Mouse (Mus musculus): ENCODE results near the gene Lefty2. TPM values are rescaled to one million over a fixed set of nuclear protein-coding genes. Genes with fewer than 3 reads are reported as not detected.
"Not testable (repeated sequence)": the region's sequence is repeated elsewhere in the genome, so short reads cannot be mapped to it uniquely, and the experiment has no call there.

Lefty2 gene
- polyA plus RNA-seq, 1 experiment from 2014 or later = not detected

DNA sequence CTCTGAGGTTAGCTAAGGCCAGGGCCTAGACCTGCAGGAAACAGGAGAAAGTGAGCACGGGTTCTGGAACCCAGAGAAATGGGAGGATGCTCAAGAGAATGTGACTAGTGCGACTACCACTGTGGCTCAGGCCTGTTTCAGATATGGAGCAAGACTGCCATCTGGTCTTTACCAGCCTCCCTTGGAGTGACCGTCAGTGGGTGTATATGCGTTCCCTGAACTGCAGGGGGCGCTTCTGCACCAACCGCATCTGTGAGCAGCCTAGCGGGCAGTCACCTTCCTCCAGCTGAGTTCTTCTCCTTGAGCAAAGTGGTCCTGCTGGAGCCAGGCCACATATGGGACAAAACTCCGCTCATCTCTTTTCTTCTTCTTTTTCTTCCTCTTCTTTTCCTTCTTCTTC lies 26.8 kb downstream of the Lefty2 start:
- H3K4me3 ChIP-seq = no peak overlapping the region
- H3K9me3 ChIP-seq = no peaks in the 10 kb centered on the region
- no peaks in the 10 kb centered on the region for H3K4me1 ChIP-seq (replicated peaks)
- H3K36me3 ChIP-seq = no peaks in the 10 kb centered on the region
- no peak for ATAC-seq (ENCODE audit: low read depth)
- no peak overlapping the region for H3K9ac ChIP-seq
- WGBS = 31% methylated on average over 8 of the region's 8 CpGs
- no peak overlapping the region for H3K27ac ChIP-seq (replicated peaks)
- H3K4me2 ChIP-seq = no peak overlapping the region
- no peaks in the 10 kb centered on the region for H3K27me3 ChIP-seq

DNA sequence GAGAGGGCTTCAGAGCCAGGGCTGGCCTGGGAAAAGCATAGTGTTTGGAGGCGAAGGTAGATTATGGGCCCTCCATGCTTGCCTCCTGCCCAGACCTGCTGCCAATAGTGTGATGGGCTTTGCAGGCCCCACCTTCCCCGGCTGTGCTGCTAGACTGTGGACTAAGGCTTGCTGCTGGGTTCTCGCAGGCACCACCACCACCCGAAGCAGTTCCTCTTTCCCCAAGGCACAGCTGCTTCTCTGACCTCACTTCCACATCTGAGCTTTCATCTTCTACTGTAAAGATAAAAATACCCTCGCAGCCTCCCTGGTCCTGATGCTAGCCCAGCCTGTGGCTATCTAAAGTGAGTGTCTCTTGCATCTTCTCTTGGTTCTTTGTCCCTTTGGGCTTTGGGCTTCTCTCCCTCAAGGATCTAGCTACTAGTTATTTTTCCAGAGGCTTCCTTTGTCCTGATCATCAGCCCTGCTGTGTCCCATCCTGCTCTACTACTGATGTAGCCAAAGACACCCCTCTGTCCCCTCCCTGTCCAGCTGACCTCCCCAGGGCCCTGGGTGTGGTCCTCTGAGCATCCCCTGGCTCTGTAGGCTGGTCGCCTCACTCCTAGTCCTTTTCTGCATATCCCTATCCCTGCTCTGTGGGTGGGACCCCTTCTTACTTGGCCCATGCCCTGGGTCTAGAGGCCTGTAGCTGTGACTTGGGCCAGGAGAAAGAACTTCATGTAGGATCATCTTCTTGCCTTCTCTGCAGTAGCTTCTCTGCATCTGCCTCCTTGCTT lies 29.6 kb downstream of the Lefty2 start:
- H3K9ac ChIP-seq = no peak overlapping the region
- H3K4me3 ChIP-seq = no peak overlapping the region
- H3K27me3 ChIP-seq = no peaks in the 10 kb centered on the region
- no peak overlapping the region for H3K27ac ChIP-seq (replicated peaks)
- H3K9me3 ChIP-seq = no peaks in the 10 kb centered on the region
- H3K36me3 ChIP-seq = no peaks in the 10 kb centered on the region
- no peak for ATAC-seq (ENCODE audit: low read depth)
- H3K4me2 ChIP-seq = no peak overlapping the region
- WGBS = 80% methylated on average over 6 of the region's 6 CpGs
- no peaks in the 10 kb centered on the region for H3K4me1 ChIP-seq (replicated peaks)

DNA sequence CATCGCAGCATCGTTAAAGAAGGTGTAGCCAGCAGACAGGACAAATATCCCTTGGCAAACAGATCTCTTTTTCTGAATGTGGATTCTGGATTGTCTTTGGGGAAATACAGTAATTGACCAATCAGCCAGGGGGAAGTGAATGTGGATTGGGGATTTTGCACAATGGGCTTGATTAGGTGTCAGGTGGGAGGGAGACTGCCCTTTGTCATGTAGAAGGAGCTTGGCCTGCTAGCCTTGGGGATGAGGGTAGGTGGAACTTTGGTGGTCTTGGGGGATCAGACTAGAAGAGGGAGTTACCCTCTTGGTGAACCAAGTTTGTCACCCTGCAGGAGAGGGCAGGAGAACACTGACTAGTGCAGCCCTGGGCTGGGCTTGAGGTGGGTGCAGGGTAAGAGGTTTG lies 31.8 kb downstream of the Lefty2 start:
- ATAC-seq (ENCODE audit: low read depth) = no peak
- 21% methylated on average over 2 of the region's 2 CpGs for WGBS

DNA sequence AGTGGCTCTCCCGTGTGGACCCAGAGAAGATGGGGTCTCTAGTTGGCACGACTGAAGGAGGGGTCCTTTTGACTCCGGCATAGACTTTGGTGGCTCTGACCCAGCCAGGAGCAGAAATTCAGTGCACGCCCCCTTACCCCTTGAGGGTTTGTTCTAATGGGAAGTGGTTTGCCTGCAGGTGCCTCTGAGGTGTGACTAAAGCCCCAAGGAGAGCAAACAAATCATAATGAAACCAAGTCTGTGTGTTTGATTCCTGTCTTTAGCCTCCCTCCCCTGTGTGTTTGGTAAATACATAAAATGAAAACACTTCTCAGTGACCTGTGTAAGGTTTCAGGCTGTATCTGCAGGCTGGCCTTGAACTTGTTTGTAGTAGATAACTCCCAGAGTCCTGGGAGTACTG lies 33.4 kb downstream of the Lefty2 start:
- 76% methylated on average over 4 of the region's 4 CpGs for WGBS
- ATAC-seq (ENCODE audit: low read depth) = no peak

More for the DNA sequence above, 31.8 kb downstream of the Lefty2 start:
- H3K36me3 ChIP-seq = no peaks in the 10 kb centered on the region
- no peak overlapping the region for H3K9ac ChIP-seq
- no peak overlapping the region for H3K27ac ChIP-seq (replicated peaks)
- H3K4me3 ChIP-seq = no peak overlapping the region
- H3K4me2 ChIP-seq = no peak overlapping the region
- H3K27me3 ChIP-seq = no peaks in the 10 kb centered on the region
- no peaks in the 10 kb centered on the region for H3K4me1 ChIP-seq (replicated peaks)
- H3K9me3 ChIP-seq = no peaks in the 10 kb centered on the region

DNA sequence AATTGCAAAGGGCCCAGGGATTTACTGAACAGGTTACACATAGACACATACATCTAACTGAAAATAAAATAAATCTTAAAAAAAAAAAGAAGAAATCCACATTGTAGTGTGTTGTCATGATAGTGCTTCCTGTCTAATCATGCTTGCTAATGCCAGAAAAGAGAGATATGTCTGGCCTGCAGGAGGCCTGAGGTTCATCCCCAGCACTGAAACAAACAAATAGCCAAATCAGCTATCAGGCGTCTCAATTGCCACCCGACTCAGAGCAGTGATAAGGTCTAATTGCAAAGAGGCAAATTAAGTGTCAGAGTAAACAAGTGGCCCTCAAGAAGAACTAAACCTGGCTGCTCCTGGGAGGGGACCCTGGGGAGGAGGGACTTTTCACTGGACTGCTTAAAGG lies 36.7 kb downstream of the Lefty2 start:
- Histone ChIP-seq H3K4me1 (replicated peaks) (peaks cover 8% of the 10 kb centered on the region), H3K9ac (no peak overlapping the region), H3K9me3 (no peaks in the 10 kb centered on the region), H3K36me3 (no peaks in the 10 kb centered on the region), H3K27me3 (peaks cover 18% of the 10 kb centered on the region), H3K4me3 (no peak overlapping the region), H3K4me2 (no peak overlapping the region), H3K27ac (replicated peaks) (no peak overlapping the region)
- no peak for ATAC-seq (ENCODE audit: low read depth)
- WGBS = 52% methylated on average over 2 of the region's 2 CpGs

More for the DNA sequence above, 33.4 kb downstream of the Lefty2 start:
- no peak overlapping the region for H3K27ac ChIP-seq (replicated peaks)
- no peak overlapping the region for H3K4me3 ChIP-seq
- H3K4me2 ChIP-seq = no peak overlapping the region
- no peaks in the 10 kb centered on the region for H3K9me3 ChIP-seq
- H3K9ac ChIP-seq = no peak overlapping the region
- H3K4me1 ChIP-seq (replicated peaks) = no peaks in the 10 kb centered on the region
- no peaks in the 10 kb centered on the region for H3K36me3 ChIP-seq
- no peaks in the 10 kb centered on the region for H3K27me3 ChIP-seq

DNA sequence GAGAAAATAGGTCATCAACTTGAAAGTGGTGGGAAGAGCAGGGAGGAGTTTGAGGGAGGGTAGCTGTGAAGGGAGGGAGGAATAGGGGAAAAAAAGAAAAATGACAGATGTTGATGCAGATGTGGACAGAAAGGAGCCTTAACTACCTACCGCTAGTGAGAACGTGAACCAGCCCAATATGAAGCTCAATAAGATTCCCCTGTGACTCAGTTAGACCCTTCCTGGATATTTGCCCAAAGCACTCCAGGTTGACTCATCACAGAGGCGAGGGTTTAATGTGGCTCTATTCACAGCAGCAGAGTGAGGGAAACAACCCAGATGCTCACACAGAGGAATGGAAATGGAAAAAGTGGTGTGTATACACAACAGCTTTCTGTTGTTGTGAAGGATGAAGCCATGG lies 38.2 kb downstream of the Lefty2 start:
- Histone ChIP-seq H3K27ac (replicated peaks) (no peak overlapping the region), H3K27me3 (peaks cover 33% of the 10 kb centered on the region), H3K4me1 (replicated peaks) (peaks cover 8% of the 10 kb centered on the region), H3K9me3 (no peaks in the 10 kb centered on the region), H3K4me2 (no peak overlapping the region), H3K4me3 (no peak overlapping the region), H3K9ac (no peak overlapping the region), H3K36me3 (no peaks in the 10 kb centered on the region)
- ATAC-seq (ENCODE audit: low read depth) = no peak
- WGBS = 55% methylated on average over 3 of the region's 3 CpGs

DNA sequence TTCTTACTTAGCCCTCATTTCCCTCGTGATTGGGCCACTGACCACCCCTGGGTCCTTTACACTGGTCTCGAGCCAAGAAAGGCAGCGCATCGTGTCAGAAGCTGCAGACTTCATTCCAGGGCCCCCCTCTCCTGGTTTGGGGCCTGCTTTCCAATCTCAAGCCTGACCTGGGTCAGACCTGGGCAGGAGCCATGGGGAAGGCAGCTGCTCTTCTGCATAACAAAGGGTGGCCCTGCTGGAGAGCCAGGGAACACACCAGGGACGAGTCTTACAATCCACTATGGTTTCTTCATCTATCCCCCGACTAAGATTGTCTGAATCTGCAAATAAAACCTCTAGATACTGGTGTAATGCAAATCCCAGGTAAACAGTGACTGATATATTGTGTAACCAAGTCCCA lies 40.8 kb downstream of the Lefty2 start:
- H3K4me2 ChIP-seq = no peak overlapping the region
- peaks cover 12% of the 10 kb centered on the region for H3K4me1 ChIP-seq (replicated peaks)
- H3K4me3 ChIP-seq = no peak overlapping the region
- H3K9ac ChIP-seq = no peak overlapping the region
- H3K27ac ChIP-seq (replicated peaks) = no peak overlapping the region
- ATAC-seq (ENCODE audit: low read depth) = no peak
- H3K9me3 ChIP-seq = no peaks in the 10 kb centered on the region
- H3K27me3 ChIP-seq = peaks cover 59% of the 10 kb centered on the region
- no peaks in the 10 kb centered on the region for H3K36me3 ChIP-seq
- 15% methylated on average over 6 of the region's 6 CpGs for WGBS

DNA sequence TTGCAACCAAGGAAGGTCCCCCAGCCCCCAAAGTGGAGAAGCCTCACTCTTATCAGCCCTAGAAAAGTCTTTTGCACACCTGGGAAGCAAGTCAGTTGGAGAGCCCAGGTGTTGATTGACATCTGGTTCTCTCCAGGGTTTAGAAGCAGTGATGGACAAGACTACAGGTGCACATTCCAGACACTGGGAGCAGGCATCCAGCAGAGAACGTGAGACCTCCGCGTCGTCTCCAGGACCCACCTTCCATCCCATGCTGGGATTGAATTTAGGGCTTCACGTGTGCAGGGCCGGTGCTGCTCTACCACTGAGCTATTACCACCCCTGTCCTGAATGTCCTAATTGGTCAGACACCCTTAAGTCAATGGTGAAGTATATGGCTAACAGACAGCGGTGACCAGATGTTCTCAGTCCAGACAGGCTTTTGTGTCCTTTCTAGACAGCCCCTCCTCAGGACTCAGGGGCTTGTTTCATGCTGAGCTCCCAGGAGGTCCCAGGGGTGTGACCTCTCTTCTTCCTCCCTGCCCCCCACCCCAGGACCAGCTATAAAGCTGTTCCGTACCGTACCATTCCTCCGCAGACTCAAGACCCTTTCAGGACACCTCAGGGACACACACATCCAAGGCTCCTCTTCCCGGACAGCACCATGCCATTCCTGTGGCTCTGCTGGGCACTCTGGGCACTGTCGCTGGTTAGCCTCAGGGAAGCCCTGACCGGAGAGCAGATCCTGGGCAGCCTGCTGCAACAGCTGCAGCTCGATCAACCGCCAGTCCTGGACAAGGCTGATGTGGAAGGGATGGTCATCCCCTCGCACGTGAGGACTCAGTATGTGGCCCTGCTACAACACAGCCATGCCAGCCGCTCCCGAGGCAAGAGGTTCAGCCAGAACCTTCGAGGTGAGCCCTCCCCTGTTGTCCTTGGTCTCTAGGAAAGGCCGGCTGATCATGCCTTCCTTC lies 41.8 kb downstream of the Lefty2 start, which contains the start of gene Lefty1:
Gene Lefty1, plus strand, starts transcription at position 556 of the 953 bp plus-strand sequence.
- H3K4me1 ChIP-seq (replicated peaks) = peaks cover 12% of the 10 kb centered on the region
- H3K36me3 ChIP-seq = no peaks in the 10 kb centered on the region
- 8% methylated on average over 21 of the region's 21 CpGs for WGBS
- H3K9ac ChIP-seq = no peak within 1 kb of the TSS
- ATAC-seq (ENCODE audit: low read depth) = no peak
- H3K27ac ChIP-seq (replicated peaks) = no peak within 1 kb of the TSS
- H3K9me3 ChIP-seq = no peaks in the 10 kb centered on the region
- peaks cover 60% of the 10 kb centered on the region for H3K27me3 ChIP-seq
- no peak within 1 kb of the TSS for H3K4me3 ChIP-seq
- H3K4me2 ChIP-seq = no peak within 1 kb of the TSS

DNA sequence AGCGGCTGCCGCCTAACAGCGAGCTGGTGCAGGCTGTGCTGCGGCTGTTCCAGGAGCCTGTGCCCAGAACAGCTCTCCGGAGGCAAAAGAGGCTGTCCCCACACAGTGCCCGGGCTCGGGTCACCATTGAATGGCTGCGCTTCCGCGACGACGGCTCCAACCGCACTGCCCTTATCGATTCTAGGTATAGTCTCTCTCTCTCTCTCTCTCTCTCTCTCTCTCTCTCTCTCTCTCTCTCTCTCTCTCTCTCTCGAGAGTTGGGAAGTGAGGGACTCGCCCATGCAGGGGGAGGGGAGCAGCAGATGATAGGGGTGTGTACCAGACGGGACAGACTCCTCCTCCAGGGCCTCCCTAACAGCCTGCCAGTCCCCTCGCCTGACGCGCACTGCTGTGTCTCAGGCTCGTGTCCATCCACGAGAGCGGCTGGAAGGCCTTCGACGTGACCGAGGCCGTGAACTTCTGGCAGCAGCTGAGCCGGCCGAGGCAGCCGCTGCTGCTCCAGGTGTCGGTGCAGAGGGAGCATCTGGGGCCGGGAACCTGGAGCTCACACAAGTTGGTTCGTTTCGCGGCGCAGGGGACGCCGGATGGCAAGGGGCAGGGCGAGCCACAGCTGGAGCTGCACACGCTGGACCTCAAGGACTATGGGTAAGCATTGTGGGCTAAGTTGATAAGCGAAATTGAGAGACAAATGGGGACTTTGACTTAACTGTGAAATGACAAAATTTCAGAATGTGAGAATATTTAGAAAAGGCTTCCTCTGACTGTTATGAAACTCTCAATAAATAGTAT lies 43.9 kb downstream of the Lefty2 start:
- H3K4me2 ChIP-seq = peak overlapping the region; percentile 46
- H3K4me3 ChIP-seq = peak overlapping the region; percentile 25
- not testable (repeated sequence) for H3K9me3 ChIP-seq; H3K27ac ChIP-seq (replicated peaks); H3K36me3 ChIP-seq; H3K9ac ChIP-seq
- H3K4me1 ChIP-seq (replicated peaks) = peaks cover 15% of the 10 kb centered on the region
- 1% methylated on average over 38 of the region's 41 CpGs for WGBS
- ATAC-seq (ENCODE audit: low read depth) = peak; percentile 71; the same call in 1 of the 2 replicates
- peaks cover 80% of the 10 kb centered on the region for H3K27me3 ChIP-seq

DNA sequence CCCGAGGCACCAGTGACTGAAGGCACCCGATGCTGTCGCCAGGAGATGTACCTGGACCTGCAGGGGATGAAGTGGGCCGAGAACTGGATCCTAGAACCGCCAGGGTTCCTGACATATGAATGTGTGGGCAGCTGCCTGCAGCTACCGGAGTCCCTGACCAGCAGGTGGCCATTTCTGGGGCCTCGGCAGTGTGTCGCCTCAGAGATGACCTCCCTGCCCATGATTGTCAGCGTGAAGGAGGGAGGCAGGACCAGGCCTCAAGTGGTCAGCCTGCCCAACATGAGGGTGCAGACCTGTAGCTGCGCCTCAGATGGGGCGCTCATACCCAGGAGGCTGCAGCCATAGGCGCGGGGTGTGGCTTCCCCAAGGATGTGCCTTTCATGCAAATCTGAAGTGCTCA lies 44.7 kb downstream of the Lefty2 start:
- H3K36me3 ChIP-seq; H3K4me2 ChIP-seq; ATAC-seq (ENCODE audit: low read depth); H3K9ac ChIP-seq; H3K9me3 ChIP-seq; H3K4me3 ChIP-seq; H3K27ac ChIP-seq (replicated peaks): not testable (repeated sequence)
- peaks cover 88% of the 10 kb centered on the region for H3K27me3 ChIP-seq
- WGBS = 11% methylated on average over 13 of the region's 13 CpGs
- H3K4me1 ChIP-seq (replicated peaks) = peaks cover 23% of the 10 kb centered on the region

DNA sequence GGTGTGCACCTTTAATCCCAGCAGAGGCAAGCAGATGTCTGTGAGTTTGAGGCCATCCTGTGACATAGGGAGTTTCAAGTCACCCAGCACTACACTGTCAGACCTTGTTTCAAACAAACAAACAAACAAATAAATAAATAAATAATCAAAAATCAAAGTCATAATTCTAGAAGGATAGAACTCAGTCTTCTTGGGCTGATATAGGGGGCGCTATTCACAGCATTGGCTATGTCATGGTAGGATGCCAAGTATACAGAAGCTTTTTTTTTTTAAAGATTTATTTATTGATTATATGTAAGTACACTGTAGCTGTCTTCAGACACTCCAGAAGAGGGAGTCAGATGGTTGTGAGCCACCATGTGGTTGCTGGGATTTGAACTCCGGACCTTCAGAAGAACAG lies 45.9 kb downstream of the Lefty2 start:
- ATAC-seq (ENCODE audit: low read depth); H3K36me3 ChIP-seq; H3K27ac ChIP-seq (replicated peaks); H3K4me3 ChIP-seq; H3K9me3 ChIP-seq; H3K4me2 ChIP-seq; H3K9ac ChIP-seq: not testable (repeated sequence)
- peaks cover 24% of the 10 kb centered on the region for H3K4me1 ChIP-seq (replicated peaks)
- 84% methylated on average over 2 of the region's 2 CpGs for WGBS
- H3K27me3 ChIP-seq = peaks cover 90% of the 10 kb centered on the region
